Mouse (Mus musculus) ES-Bruce4 (cell line): ENCODE results near the gene Kcnab2. TPM values are rescaled to one million over a fixed set of nuclear protein-coding genes. Genes with fewer than 3 reads are reported as not detected.

ENCODE experiments used
- H3K27ac ChIP-seq: 2 replicates; pipeline ENCODE4 v1.5.1; 2012; ENCODE audit warnings: low read length, inconsistent platforms; ENCODE audit not compliant: insufficient read depth
- H3K27me3 ChIP-seq: 2 replicates; pipeline ENCODE4 v1.6.1; 2012; ENCODE audit warnings: mild to moderate bottlenecking, low read length, inconsistent platforms; ENCODE audit not compliant: control insufficient read depth, poor library complexity, insufficient read depth, severe bottlenecking
- H3K36me3 ChIP-seq: 2 replicates; pipeline ENCODE4 v1.6.1; 2012; ENCODE audit warnings: inconsistent platforms, mild to moderate bottlenecking, low read length, moderate library complexity; ENCODE audit not compliant: control insufficient read depth, poor library complexity, insufficient read depth, severe bottlenecking
- H3K4me1 ChIP-seq: one replicate; pipeline ENCODE4 v1.8.1; 2011; ENCODE audit warnings: low read length; ENCODE audit not compliant: control insufficient read depth, insufficient read depth
- H3K4me3 ChIP-seq: 2 replicates; pipeline ENCODE4 v1.5.1; 2011; ENCODE audit warnings: low read depth, mild to moderate bottlenecking, low read length
- H3K9ac ChIP-seq: 2 replicates; pipeline ENCODE4 v1.6.1; 2012; ENCODE audit warnings: low read depth, mild to moderate bottlenecking, inconsistent platforms; ENCODE audit not compliant: poor library complexity, severe bottlenecking
- H3K9me3 ChIP-seq: replicated peaks from 2 replicates; pipeline ENCODE4 v1.6.1; 2012; ENCODE audit warnings: mild to moderate bottlenecking, low read length, inconsistent platforms; ENCODE audit not compliant: control insufficient read depth, poor library complexity, insufficient read depth, severe bottlenecking
- CTCF ChIP-seq: IDR thresholded peaks from one replicate; pipeline ENCODE4 v1.8.1; 2011; ENCODE audit warnings: low read depth, low read length
- EP300 ChIP-seq: IDR thresholded peaks from 2 replicates; pipeline ENCODE4 v1.6.1; 2011; ENCODE audit warnings: low read depth, low read length; ENCODE audit not compliant: insufficient read depth
- POLR2A ChIP-seq: IDR thresholded peaks from one replicate; pipeline ENCODE4 v1.8.1; 2011; ENCODE audit warnings: low read length; ENCODE audit not compliant: insufficient read depth
- polyA plus RNA-seq: library from polyadenylated mRNA; stranded (reverse); fragments of >200 nt; gene quantifications from 2 replicates; pipeline ENCODE4 v1.2.4, GENCODE M21; 2011; ENCODE audit warnings: low read depth; ENCODE audit not compliant: missing spikeins, insufficient read depth, insufficient read length

The Kcnab2 gene
- polyA plus RNA-seq, 1 experiment, result 3.5 TPM

DNA sequence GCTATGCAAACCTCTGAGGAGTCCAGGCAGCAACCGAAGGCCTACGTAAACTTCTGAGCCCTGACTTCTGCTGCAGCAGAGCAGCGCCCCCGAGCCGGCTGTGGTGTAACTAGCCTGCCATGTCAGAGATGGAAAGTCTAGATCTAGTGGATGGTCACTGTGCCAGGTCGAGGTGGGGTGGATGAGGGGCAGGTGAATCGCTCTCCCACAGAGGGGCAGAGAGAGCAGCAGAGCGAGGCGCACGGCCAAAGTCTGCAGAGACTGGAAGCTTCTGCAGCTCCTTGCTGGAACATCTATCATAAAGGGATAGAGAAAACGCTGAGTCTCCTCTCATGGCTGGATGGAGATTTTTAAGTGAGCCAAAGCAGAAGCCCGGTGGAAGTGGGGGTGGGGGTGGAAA, 15.2 kb downstream of the Kcnab2 start:
- no peak for TF ChIP-seq POLR2A
- TF ChIP-seq EP300, result no peak
- no peak for TF ChIP-seq CTCF
- H3K27ac ChIP-seq, result no peak overlapping the region
- no peak overlapping the region for H3K4me3 ChIP-seq
- H3K27me3 ChIP-seq, result no peaks in the 10 kb centered on the region
- no peak overlapping the region for H3K9ac ChIP-seq
- H3K9me3 ChIP-seq, result no peaks in the 10 kb centered on the region
- H3K4me1 ChIP-seq, result no peaks in the 10 kb centered on the region
- no peaks in the 10 kb centered on the region for H3K36me3 ChIP-seq

DNA sequence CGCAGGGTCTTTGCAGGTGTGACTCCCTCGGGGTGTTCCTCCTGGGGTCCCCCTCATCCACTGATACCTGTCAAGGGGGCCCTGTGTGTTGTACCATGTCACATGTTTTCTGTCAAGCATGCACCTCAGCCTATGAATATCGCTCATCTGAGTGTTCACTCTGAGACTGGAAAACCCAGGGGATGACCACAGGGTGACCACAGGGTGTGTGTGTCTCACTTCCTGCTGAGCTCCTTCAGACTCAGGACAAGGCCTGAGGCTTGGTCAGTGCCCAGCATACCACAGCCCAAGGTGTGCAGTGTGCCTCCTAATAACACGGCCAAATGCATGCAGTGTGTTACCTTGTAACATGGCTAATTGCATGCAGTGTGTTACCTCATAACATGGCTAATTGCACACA, 20.0 kb downstream of the Kcnab2 start:
- TF ChIP-seq CTCF (no peak), POLR2A (no peak), EP300 (no peak)
- no peaks in the 10 kb centered on the region for H3K9me3 ChIP-seq
- no peaks in the 10 kb centered on the region for H3K4me1 ChIP-seq
- H3K4me3 ChIP-seq, result no peak overlapping the region
- no peaks in the 10 kb centered on the region for H3K36me3 ChIP-seq
- no peaks in the 10 kb centered on the region for H3K27me3 ChIP-seq
- H3K9ac ChIP-seq, result no peak overlapping the region
- no peak overlapping the region for H3K27ac ChIP-seq

DNA sequence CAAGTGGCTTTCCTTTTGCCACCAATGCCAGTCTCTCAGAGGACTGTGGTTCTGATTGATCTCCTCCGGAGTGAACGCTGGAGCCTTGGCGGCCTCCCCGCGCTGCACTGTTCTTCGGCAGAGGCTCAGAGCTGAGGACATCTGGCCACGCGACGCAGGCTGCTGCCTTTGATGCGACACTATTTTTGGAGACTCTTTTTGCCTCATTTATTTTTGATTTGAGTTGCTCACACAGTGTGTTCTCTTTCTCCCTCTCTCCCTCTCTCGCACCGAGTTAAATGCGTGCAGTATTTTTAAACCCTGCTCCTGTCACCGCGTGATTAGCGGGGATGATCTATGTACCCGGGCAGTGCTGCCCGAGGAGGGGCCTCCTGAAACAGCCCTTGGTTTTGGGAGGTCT, 21.1 kb downstream of the Kcnab2 start:
- Histone ChIP-seq H3K9ac (no peak overlapping the region), H3K27me3 (no peaks in the 10 kb centered on the region), H3K9me3 (no peaks in the 10 kb centered on the region), H3K27ac (no peak overlapping the region), H3K4me3 (no peak overlapping the region), H3K36me3 (no peaks in the 10 kb centered on the region), H3K4me1 (no peaks in the 10 kb centered on the region)
- TF ChIP-seq EP300 (no peak), POLR2A (no peak), CTCF (no peak)

DNA sequence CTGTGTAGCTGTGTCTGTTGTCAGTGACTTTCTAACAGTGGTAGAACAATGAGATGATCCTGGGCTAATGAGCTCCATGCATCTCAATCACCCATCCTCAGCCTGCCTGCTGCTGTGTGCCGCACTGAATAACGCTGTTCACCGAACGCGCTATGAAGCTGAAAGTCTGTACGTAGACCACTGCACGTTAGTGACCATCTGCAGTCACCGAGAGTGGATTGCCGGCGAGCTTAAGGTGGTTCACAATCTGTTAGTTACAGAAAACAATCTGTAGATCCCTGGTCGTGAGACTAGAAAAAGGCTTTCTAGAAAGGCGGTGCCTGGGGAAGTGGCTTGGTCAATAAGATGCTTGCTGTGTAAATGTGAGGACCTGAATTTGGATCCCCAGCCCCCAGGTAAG, 23.5 kb downstream of the Kcnab2 start:
- Histone ChIP-seq H3K4me1 (no peaks in the 10 kb centered on the region), H3K9ac (no peak overlapping the region), H3K4me3 (no peak overlapping the region), H3K9me3 (no peaks in the 10 kb centered on the region), H3K36me3 (no peaks in the 10 kb centered on the region), H3K27ac (no peak overlapping the region), H3K27me3 (no peaks in the 10 kb centered on the region)
- no peak for TF ChIP-seq EP300
- TF ChIP-seq POLR2A, result no peak
- no peak for TF ChIP-seq CTCF

DNA sequence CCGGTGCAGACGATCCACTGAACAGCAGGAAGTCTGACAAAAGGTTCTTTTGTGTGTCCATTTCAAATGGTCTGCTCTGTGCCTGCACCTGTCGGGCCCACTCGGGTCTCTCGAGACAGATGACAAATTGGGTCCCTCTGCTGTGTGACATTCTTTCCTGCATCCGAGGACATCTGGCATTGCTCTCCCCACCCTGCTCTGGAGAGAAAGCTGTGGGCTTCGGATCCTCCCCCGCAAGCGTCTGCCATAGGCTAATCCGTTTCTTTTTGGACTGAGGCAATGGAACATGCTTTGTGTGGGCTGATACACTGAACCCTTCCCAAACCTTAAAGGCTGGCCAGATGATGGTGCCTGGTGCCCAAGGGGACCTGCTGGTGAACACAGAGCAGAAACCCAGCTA, 24.6 kb downstream of the Kcnab2 start:
- H3K4me1 ChIP-seq, result no peaks in the 10 kb centered on the region
- TF ChIP-seq POLR2A (no peak), EP300 (no peak), CTCF (no peak)

DNA sequence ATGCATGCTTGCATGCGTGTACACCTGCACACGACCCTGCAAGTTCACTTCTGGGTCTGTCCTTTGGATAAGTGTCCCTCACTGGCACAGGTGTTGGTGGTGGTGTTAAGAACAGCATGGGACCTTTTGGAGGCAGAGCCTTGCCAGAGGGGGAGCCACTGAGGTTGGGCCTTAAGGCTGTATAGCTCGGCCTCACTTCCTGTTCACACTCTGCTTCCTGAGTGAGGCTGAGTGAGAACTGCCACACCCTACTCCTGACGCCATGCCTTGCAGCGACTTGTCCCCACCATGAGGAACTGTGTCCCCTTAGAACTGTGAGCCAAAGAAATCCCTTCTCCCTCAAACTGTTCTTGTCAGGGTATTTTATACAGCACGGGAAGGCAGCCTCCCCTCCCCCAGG, 26.3 kb downstream of the Kcnab2 start:
- Histone ChIP-seq H3K9me3 (no peaks in the 10 kb centered on the region), H3K4me1 (no peaks in the 10 kb centered on the region), H3K27me3 (no peaks in the 10 kb centered on the region), H3K4me3 (no peak overlapping the region), H3K36me3 (no peaks in the 10 kb centered on the region), H3K9ac (no peak overlapping the region), H3K27ac (no peak overlapping the region)
- no peak for TF ChIP-seq EP300

More for the DNA sequence above, 24.6 kb downstream of the Kcnab2 start:
- Histone ChIP-seq H3K36me3 (no peaks in the 10 kb centered on the region), H3K27ac (no peak overlapping the region), H3K9ac (no peak overlapping the region), H3K9me3 (no peaks in the 10 kb centered on the region), H3K27me3 (no peaks in the 10 kb centered on the region), H3K4me3 (no peak overlapping the region)

DNA sequence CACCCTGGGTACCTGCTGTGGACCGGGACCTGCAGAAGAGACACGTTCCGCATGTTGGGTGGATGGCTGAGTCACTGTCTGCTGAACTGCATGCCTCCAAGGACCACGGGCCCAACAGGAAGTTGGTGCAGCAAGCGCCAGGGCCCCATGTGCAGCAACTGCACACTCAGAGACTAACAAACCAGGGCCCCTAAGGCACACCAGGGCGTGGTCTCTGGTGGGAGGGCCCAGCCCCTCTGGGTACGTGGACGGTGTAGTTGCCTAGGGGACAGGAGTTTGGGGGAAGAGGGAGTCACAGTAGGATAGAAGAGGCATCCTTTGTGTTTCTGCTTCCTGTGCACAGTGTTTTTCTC, 29.0 kb downstream of the Kcnab2 start:
- no peaks in the 10 kb centered on the region for H3K4me1 ChIP-seq
- TF ChIP-seq POLR2A (no peak), CTCF (no peak), EP300 (no peak)
- no peak overlapping the region for H3K4me3 ChIP-seq
- no peaks in the 10 kb centered on the region for H3K27me3 ChIP-seq
- H3K9me3 ChIP-seq, result no peaks in the 10 kb centered on the region
- H3K9ac ChIP-seq, result no peak overlapping the region
- no peak overlapping the region for H3K27ac ChIP-seq
- H3K36me3 ChIP-seq, result no peaks in the 10 kb centered on the region
